Mouse (Mus musculus) B cell, adult 2 months (primary cell): Measurements from ENCODE around the gene Col5a2.

ENCODE experiments used
- DNase-seq, 2 experiments: peaks; one replicate each; pipeline ENCODE4 v3.0.0; 2022

Col5a2 gene

DNA sequence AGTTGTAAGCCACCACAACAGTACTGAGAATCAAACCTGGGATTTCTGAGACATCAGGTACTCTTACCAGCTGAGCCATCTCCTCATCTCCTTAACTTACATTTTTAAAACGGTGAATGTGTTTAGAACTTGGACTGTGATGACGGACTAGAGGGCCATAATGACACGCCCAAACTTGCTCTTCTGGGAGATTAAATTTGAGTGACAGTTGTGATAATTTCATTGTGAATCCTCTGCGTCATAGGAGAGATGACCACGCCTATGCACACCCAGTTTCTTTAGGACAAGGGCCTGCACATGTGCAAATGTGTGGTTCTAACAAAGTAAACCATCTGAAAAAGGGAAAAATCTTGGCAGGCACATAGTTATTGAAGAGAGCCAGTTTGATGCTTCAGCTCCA, 79.2 kb downstream of the Col5a2 start:
- no peak for DNase-seq

DNA sequence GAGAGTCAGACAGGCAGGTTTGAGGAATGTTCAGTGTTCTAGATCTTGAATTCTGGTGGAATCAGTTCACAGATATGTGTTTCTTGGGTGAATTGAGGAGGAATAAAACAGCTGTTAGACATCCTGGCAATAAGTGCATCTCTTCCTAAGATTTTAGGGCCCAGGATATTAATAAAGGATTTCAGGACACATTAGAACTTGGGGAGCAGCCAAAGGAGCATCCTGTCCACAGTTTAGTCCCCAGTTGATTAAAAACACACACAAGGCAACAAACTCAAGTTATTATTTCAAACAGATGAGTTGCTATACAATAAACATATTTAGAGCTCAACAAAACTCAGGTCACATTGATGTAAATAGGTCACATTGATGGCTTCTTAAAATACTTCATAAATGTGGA, 82.5 kb downstream of the Col5a2 start:
- no peak for DNase-seq

DNA sequence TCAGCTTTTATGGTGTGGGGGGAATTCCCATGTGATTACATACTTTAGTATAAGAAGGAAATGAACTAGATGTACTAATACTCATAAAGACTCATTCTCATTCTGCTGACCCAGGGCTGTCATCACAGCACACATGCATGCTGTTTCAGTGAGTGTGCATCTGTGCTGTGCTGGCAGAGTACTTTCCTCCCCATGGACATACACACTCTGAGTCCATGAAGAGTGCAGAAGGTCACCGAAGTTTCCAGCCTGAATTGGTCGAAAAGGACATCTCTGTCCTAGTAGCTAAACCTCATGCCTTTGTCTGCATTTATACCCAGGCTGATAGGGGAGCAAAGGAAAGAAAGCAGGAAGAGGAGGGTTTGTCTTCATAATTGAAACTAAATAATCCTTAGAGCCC, 83.2 kb downstream of the Col5a2 start:
- DNase-seq, result no peak

DNA sequence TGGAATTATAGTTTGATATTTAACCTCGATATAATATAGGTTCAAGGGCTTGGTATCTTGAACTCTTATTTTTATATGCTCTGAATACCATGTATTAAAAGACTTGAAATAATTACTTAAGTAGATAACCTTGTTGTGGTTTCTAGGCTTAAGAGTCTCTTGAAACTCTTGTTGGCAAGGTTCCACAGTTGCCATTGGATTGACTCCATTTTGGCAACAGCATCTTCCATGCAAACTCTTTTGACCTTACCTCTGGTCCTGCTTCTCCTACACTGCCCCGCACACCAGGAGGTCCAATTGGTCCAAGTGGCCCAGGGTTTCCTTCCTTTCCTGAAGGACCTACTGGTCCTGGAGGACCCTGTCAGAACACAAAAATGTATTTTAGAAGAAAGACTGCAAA, 121.2 kb downstream of the Col5a2 start:
- no peak for DNase-seq

DNA sequence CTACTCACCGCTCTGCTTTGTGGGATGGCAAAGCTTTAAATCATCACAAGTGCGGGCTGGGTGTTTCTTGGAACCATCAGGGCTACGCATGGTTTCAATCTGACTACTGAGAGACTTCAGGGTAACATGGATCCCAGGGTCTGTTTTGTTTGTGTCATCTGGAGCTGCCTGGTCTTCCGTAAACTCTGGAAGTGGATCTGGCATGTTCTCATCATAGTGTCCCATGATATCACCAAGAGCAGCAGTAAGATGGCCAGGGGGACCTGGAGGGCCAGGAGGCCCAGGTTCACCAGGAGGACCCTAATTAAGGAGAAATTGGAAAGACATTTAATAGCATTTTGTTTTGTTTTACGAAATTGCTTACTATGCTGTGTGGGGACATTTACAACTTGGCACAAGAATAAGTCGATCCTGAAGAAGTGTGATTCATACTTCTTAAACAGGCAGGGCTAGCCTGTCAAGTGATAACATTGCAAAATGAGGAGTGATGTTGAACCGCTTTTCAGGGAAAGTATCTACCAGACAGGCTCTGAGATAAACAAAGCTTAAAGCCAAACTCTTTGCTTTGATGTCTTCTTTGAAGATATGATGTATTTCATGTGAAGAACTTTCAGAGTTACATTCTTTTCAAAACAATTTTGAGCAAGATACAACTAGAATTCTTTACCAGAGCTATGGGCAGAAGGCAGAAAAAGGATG, 122.9 kb downstream of the Col5a2 start:
- DNase-seq, result no peak

DNA sequence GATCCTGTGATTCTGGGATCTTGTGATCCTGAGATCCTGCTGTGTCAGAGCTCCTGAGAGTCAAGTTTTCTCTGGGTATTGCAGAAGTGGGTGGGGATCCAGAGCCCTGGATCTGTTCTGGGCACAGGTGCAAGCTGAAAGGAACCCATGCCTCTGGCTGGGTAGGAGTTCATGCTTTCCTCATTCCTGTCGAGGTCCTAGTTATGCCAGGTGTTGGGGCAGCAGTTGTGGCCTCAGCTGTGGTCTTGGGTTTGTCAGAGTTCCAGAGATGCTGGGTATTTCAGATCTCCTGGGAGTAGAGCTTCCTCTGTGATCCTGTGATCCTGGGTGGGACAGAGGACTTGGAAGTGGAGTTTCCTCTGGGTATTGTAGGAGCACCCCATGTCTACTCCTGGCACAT, 137.7 kb downstream of the Col5a2 start:
- DNase-seq, result no peak

DNA sequence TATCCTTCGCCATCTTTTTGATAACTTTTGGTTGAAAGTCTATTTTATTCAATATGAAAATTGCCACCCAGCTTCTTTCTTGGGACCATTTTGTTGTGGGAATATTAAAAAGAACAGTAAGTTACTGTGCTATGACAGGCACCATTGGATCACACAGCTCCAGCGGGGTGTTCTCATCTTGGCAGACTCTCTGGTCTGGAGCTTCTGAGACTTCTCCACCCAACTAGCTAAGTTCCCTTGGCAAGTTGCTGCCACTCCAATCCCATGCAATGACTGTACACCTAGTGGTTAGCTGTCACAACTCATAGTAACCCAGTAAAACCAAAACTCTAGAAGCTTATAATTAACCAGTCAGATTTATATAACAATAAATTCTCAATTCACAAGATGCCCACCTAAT, 139.8 kb downstream of the Col5a2 start:
- DNase-seq, result no peak

DNA sequence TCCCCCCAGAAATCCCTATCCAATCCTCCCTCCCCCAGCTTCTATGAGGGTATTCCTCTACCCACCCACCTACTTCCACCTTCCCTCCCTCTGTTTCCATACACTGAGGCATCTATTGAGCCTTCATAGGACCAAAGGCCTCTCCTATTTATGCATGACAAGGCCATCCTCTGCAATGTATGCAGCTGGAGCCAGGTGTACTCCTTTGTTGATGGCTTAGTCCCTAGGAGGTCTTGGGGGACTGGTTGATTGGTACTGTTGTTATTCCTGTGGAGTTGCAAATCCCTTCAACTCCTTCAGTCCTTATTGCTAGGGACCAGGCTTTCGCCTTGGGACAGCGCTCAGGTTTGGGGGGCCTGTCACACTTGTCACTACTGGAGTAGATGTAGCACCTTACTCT, 143.4 kb downstream of the Col5a2 start:
- no peak for DNase-seq

DNA sequence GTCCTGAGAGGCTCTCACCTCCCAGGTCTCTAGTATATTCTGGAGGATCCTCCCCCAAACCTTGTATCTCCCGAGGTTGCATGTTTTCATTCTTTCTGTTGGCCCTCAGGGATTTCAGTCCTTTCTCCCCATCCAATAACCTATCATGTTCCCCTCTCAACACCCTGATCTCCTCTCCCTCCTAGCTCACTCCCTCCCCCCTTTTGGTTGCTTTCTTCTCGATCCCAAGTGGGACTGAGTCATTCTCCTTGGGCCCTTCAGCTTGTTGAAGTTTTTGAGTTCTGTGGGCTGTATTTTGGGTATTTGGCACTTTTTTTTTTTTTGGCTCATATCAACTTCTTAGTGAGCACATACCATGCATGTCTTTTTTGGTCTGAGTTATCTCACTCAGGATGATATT, 143.9 kb downstream of the Col5a2 start:
- DNase-seq, result no peak

DNA sequence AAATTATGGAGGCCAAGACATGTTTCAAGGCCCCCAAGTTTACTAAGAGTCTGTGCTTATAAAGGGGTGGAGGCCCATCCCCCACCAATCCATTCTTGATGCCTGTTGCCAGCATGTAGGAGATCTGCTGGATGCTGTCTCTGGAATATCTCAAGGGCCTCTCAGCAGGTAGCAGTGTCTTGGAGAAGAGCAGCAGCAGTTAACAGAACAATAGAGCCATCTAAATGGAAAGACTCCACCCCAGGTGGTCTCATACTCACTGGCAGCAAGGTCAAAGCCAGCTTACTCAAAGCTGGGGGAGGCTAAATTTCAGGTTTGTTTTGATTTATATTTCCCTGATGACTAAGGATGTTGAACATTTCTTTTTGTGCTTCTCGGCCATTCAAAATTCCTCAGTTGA, 145.1 kb downstream of the Col5a2 start:
- no peak for DNase-seq

DNA sequence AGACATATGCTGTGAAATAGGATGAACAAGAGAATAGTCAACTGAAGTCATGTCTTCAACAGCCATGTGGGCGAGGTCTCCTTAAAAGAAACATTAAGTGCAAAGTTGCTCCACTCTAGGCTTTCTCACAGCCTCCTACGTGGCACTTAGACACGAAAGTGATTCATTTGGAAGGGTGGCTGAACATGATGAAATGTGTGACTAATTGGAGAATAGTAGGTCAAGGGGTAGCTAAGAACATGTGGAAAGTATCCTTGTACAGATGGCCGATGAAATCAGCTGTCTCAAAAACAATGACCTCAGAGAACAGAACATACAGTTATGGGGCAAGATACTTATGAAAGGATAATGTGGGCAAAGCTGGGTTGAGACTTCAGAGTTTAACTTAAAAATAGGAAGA, 147.1 kb downstream of the Col5a2 start:
- no peak for DNase-seq

DNA sequence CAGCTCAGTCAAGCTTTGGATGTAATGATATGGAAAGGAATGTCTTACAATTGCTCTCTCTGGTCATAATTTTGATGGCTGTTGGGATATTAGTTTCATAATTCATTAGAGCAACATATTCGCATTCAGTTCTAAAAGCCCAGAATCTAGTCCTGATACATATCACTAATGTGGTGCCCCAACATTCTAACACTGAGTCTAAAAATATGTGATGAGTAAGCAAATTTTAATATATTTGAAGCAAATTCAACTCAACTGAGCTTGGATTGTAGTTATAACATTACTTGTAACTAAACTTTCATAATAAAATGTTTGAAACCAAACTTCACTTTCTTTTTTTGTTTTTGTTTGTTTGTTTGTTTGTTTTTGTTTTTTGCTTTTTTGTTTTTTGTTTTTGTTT, 173.9 kb downstream of the Col5a2 start:
- DNase-seq, result no peak
